Mouse (Mus musculus) midbrain, embryonic 10.5 days (tissue): ENCODE results near the gene Cdh23. TPM values are rescaled to one million over a fixed set of nuclear protein-coding genes. Genes with fewer than 3 reads are reported as not detected.

Experiments
- DNase-seq: peaks from one replicate; pipeline ENCODE4 v3.0.0-alpha.2; 2017; ENCODE audit warnings: low spot score
- H3K27ac ChIP-seq: fragments of 300-500 bp; sonication (generic); replicated peaks from 2 replicates; pipeline ENCODE4 v1.5.1; 2016; ENCODE audit warnings: mild to moderate bottlenecking
- H3K27me3 ChIP-seq: fragments of 300-500 bp; sonication (generic); 2 replicates; pipeline ENCODE4 v1.6.1; 2016; ENCODE audit warnings: low read depth, mild to moderate bottlenecking; ENCODE audit not compliant: poor library complexity, severe bottlenecking
- H3K36me3 ChIP-seq: fragments of 300-500 bp; sonication (generic); 2 replicates; pipeline ENCODE4 v1.6.1; 2016; ENCODE audit warnings: mild to moderate bottlenecking, moderate library complexity
- H3K4me1 ChIP-seq: fragments of 300-500 bp; sonication (generic); 2 replicates; pipeline ENCODE4 v1.6.1; 2016
- H3K4me3 ChIP-seq: fragments of 300-500 bp; sonication (generic); 2 replicates; pipeline ENCODE4 v1.5.1; 2016; ENCODE audit warnings: mild to moderate bottlenecking, moderate library complexity
- H3K9me3 ChIP-seq: fragments of 300-500 bp; sonication (generic); replicated peaks from 2 replicates; pipeline ENCODE4 v1.6.1; 2016; ENCODE audit warnings: mild to moderate bottlenecking
- WGBS: fragments of 180-500 bp; shearing (Covaris S2); methylation state at CpG from one replicate; pipeline ENCODE4 v1.1.7; 2016; 5-methylcytosine and 5-hydroxymethylcytosine counted together
- polyA plus RNA-seq: library from polyadenylated mRNA; unstranded; fragments of >200 nt; fragmentation: Nextera tagmentation; extraction: Ambion mirVana; gene quantifications from 2 replicates; pipeline ENCODE4 v1.2.1, GENCODE M21; 2016

Cdh23 gene
- polyA plus RNA-seq, 1 experiment from 2014 or later, result 0.53 TPM

DNA sequence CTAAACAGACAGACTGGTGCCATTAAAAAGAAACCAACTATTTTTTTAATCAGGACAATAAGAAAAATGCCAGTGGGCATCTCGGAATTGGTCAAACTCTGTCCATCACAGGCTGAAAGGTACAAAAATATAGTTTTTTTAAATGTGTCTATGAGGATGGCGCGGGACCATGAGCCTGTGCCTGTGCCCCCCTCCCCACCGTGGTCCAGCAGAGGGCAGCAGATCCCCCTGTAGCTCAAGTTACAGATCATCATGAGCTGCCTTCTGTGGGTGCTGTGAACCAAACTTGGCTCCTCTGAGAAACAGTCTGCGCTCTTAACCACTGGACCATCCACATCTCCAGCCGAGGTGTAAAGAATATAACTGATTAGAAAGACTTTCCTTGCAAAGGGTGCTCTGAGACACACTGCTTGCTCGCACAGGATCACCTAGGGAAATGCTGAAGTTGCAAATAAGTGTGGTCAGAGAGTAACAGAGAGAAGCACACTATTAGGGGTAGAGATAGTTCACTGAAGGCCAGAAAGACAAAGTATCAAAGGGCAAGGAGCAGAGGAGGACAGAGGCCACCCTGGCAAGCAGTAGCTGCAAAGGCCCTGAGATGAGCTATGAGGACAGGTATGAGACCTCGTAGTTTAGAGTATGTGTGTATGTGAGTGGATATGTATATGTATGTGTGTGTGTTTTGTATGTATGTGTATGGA lies 74.7 kb downstream of the Cdh23 start:
- 84% methylated on average over 8 of the region's 8 CpGs for WGBS
- Histone ChIP-seq H3K9me3 (no peaks in the 10 kb centered on the region), H3K4me3 (no peak overlapping the region), H3K36me3 (no peaks in the 10 kb centered on the region), H3K27ac (no peak overlapping the region), H3K27me3 (no peaks in the 10 kb centered on the region), H3K4me1 (peaks cover 17% of the 10 kb centered on the region)
- DNase-seq, result no peak

DNA sequence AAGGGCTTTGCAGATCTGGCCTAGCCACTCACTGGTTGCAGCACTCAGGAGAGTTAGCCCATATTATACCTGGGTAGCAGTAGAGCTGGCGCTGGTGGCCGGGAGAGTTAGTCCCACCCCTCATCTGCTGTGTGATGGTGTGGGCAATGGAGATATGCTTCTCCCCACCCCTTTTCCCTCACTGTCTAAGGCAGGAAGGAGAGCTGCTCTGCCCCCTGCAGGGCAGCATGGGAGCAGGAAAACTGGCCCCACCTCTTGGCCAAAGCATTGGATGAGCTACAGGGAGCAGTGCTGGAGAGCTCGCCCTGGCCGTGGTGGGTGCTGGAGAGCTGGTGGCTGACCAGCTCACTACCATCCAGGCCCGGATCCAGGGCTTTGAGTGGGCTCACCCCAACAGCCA lies 80.4 kb downstream of the Cdh23 start:
- WGBS, result 78% methylated on average over 5 of the region's 5 CpGs
- no peaks in the 10 kb centered on the region for H3K4me1 ChIP-seq
- H3K27me3 ChIP-seq, result no peaks in the 10 kb centered on the region
- no peaks in the 10 kb centered on the region for H3K36me3 ChIP-seq
- no peaks in the 10 kb centered on the region for H3K9me3 ChIP-seq
- H3K4me3 ChIP-seq, result no peak overlapping the region
- H3K27ac ChIP-seq, result no peak overlapping the region
- DNase-seq, result no peak

DNA sequence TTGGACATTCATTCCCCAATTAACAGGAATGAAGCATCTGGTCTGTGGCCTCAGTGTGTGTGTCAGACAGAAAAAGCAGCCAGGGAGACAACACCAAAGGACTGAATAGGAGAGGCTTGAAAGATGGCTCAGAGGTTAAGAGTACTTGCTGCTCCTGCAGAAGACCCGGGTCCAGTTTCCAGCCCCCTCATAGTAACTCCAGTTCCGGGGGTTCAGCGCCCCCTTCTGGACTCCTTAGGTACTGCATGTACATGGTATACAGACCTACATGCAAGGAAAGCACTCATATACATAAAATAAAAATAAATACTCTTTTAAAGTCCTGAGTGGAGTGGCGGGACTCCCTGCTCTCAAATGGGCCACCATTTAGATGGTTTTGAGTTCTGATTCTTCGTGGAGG lies 83.4 kb downstream of the Cdh23 start:
- no peak overlapping the region for H3K4me3 ChIP-seq
- no peaks in the 10 kb centered on the region for H3K36me3 ChIP-seq
- H3K27ac ChIP-seq, result no peak overlapping the region
- DNase-seq, result peak; percentile 19
- H3K9me3 ChIP-seq, result no peaks in the 10 kb centered on the region
- H3K27me3 ChIP-seq, result no peaks in the 10 kb centered on the region
- no peaks in the 10 kb centered on the region for H3K4me1 ChIP-seq
- 27% methylated on average over 5 of the region's 5 CpGs for WGBS

DNA sequence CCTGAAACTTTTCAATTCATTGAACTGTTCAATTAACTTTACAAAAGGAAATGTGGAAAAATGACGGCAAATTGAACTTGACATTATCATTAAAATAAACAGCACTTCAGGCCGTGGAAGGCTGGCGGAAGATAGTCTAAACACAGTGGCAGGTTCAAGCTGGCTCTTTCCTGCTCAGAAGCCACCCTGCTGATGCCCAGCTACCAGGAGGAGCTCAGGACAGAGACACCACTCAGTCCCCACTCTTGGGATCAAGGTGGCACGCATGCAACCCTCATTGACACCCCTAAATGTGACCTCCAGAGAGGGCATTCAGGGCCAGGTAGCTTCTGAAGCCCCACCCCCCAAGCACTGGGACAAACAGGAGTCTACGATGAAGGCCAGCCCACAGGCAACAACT lies 89.1 kb downstream of the Cdh23 start:
- Histone ChIP-seq H3K4me3 (no peak overlapping the region), H3K9me3 (no peaks in the 10 kb centered on the region), H3K4me1 (no peaks in the 10 kb centered on the region), H3K27ac (no peak overlapping the region), H3K36me3 (no peaks in the 10 kb centered on the region), H3K27me3 (no peaks in the 10 kb centered on the region)
- no peak for DNase-seq
- 88% methylated on average over 5 of the region's 5 CpGs for WGBS

DNA sequence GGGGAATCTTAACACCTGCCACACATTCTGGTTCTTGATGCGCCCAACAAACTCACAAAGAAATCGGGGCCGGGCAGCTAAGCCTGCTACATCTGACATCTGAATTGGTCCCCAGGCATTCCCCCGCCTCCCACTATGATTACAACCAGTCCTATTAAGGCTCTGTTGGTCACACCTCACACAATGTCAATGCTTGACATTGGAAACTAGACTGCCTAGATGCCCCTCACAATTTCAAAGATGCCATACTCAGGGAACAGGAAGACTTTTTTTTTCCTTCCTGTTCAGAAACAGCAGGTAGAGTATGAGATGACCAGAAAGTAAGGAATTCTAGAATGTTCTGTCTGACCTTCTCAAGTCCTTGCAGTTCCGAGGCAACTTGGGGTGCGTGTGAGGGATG lies 89.6 kb downstream of the Cdh23 start:
- Histone ChIP-seq H3K27me3 (no peaks in the 10 kb centered on the region), H3K4me3 (no peak overlapping the region), H3K36me3 (no peaks in the 10 kb centered on the region), H3K4me1 (no peaks in the 10 kb centered on the region), H3K9me3 (no peaks in the 10 kb centered on the region), H3K27ac (no peak overlapping the region)
- 91% methylated on average over 6 of the region's 6 CpGs for WGBS
- no peak for DNase-seq

DNA sequence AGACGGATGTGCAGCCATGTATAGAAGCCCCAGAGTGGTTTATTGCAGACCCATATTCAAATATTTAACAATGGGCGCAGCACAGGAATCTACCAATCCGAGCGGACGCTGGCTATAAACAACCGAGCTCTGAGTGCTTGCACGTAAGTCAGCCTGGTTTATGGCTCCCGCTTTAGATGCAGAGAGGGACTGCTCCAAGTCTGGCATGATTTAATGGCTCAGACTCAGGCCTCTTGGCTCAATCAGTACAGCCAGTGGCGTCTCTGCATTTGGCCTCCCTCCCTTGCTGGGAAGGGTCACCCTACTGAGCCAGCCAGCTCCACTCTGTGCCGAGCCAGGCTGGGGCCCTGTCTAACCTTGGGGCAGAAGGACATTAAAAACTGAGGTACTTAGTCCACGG lies 94.1 kb downstream of the Cdh23 start:
- H3K9me3 ChIP-seq, result no peaks in the 10 kb centered on the region
- DNase-seq, result no peak
- WGBS, result 88% methylated on average over 11 of the region's 11 CpGs
- H3K4me1 ChIP-seq, result no peaks in the 10 kb centered on the region
- H3K27me3 ChIP-seq, result no peaks in the 10 kb centered on the region
- H3K36me3 ChIP-seq, result no peaks in the 10 kb centered on the region
- no peak overlapping the region for H3K27ac ChIP-seq
- H3K4me3 ChIP-seq, result no peak overlapping the region

DNA sequence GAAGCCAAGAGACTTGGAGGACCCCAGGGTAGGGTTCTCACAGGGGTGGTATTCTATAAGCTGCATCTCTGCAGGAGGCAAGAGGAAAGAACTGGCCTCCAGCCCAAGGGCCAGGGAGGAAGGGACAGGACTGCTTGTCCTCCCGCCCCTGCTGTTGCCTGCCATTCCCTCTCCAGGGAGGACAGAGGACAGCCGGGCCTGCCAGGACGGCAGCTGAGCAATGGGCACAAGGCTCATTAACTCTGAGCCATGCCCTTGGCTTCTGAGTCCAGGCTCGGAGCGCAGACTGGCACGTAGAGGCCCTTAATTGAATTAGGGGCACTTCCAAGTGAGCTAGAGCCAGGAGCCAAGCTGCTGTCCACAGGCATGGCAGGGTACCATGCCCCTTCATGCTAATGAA lies 101.1 kb downstream of the Cdh23 start:
- H3K9me3 ChIP-seq, result no peaks in the 10 kb centered on the region
- H3K27me3 ChIP-seq, result peaks cover 48% of the 10 kb centered on the region; the same call in 1 of the 2 replicates

DNA sequence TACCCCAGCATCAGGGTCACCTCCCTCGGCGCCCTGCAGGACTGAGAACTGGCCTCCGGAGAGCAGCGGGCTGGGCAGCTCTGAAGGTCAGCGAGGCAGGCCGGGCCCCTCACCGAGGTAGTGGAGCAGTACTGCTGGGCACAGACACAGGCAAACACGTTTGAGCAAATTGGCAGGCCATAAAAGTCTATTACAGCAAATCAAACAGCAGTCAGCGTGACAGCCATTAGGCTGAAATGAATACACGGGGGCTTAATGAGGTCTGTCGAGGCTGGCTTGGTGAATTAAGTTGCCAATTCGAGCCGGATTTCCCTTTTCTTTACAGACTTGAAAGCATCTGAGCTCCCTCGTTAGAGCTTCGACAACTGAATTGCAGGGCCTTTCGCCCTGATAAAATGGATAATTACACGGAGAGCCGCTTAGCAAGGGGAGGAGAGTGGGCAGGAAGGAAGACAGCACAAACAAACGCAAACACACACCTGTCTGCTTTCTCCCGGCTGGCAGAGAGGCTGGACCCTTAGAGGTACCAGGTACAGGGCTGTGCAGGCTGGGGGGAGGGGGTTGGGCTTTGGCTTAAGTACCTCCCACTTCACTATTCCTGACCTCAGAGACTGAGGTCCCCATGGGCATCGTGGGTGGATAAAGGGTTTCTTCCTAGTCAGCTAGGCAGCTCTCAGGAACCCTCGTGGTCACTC lies 103.3 kb downstream of the Cdh23 start:
- H3K27me3 ChIP-seq, result peaks cover 66% of the 10 kb centered on the region
- no peak overlapping the region for H3K4me3 ChIP-seq
- H3K36me3 ChIP-seq, result no peaks in the 10 kb centered on the region
- 33% methylated on average over 22 of the region's 22 CpGs for WGBS
- H3K27ac ChIP-seq, result no peak overlapping the region
- no peaks in the 10 kb centered on the region for H3K9me3 ChIP-seq
- peaks cover 14% of the 10 kb centered on the region for H3K4me1 ChIP-seq
- DNase-seq, result no peak

More for the DNA sequence above, 101.1 kb downstream of the Cdh23 start:
- WGBS, result 82% methylated on average over 6 of the region's 6 CpGs
- no peaks in the 10 kb centered on the region for H3K36me3 ChIP-seq
- no peak overlapping the region for H3K4me3 ChIP-seq
- DNase-seq, result no peak
- no peak overlapping the region for H3K27ac ChIP-seq
- peaks cover 14% of the 10 kb centered on the region for H3K4me1 ChIP-seq

DNA sequence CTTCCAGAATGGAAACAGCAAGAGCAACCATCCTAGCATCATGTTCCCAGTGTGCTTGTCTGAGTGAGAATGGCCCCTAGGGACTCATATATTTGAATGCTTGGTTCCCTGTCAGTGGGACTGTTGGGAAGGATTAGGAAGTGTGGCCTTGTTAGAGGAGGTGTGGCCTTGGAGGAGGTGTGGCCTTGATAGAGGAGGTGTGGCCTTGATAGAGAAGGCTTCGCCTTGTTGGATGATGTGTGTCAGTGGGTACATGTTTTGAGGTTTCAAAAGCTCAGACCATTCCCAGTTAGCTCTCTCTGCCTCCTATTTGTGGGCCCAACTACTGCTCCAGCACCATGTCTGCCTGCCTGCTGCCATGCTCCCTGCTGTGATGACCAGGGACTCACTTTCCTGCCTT lies 105.0 kb downstream of the Cdh23 start:
- 77% methylated on average over 1 of the region's 1 CpGs for WGBS
- no peak for DNase-seq
- no peak overlapping the region for H3K4me3 ChIP-seq
- no peaks in the 10 kb centered on the region for H3K36me3 ChIP-seq
- H3K9me3 ChIP-seq, result no peaks in the 10 kb centered on the region
- peaks cover 71% of the 10 kb centered on the region for H3K27me3 ChIP-seq
- peaks cover 14% of the 10 kb centered on the region for H3K4me1 ChIP-seq
- no peak overlapping the region for H3K27ac ChIP-seq

DNA sequence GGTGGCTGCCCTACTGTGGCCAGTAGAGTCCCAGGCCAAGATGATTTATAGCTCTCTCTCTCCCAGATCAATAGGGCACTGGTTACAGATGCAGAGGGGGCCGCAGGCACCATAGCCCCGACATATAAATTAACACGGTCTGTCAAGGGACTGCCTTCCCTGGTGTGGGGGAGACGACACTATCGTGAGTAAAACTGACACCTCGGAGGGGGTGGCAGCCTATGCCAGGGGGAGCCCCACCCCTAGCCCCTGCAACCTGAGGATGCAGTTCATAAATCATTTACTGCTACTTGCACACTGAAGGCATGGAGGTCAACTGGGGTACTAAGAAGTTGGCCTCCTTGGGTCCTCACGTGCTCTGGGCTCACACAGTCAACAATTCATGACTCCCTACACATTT lies 106.0 kb downstream of the Cdh23 start:
- Histone ChIP-seq H3K4me3 (no peak overlapping the region), H3K9me3 (no peaks in the 10 kb centered on the region), H3K4me1 (peaks cover 22% of the 10 kb centered on the region), H3K27me3 (peaks cover 68% of the 10 kb centered on the region), H3K27ac (no peak overlapping the region), H3K36me3 (no peaks in the 10 kb centered on the region)
- WGBS, result 87% methylated on average over 7 of the region's 7 CpGs
- DNase-seq, result no peak

DNA sequence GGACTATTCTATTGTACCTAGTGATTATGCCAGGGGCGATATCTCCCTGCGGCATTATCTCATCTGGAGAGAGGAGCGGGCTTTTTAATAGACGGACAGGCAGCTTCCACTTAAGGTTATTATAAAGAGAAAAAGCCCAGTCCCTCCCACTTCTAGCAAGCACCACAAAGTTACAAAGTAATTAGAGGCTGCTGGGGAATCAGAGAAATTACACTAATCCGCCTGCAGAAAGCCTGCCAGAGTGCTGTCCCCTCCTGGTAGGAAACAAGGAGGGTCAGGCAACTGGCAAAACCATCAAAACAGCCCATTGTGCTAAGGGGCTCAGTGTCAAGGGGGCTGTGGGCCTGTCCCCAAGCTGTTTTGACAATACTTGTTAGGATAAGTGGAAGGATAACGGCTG lies 110.6 kb downstream of the Cdh23 start:
- no peaks in the 10 kb centered on the region for H3K9me3 ChIP-seq
- H3K27ac ChIP-seq, result no peak overlapping the region
- DNase-seq, result no peak
- no peaks in the 10 kb centered on the region for H3K36me3 ChIP-seq
- 36% methylated on average over 6 of the region's 6 CpGs for WGBS
- peaks cover 22% of the 10 kb centered on the region for H3K4me1 ChIP-seq
- H3K4me3 ChIP-seq, result no peak overlapping the region
- H3K27me3 ChIP-seq, result peaks cover 76% of the 10 kb centered on the region

DNA sequence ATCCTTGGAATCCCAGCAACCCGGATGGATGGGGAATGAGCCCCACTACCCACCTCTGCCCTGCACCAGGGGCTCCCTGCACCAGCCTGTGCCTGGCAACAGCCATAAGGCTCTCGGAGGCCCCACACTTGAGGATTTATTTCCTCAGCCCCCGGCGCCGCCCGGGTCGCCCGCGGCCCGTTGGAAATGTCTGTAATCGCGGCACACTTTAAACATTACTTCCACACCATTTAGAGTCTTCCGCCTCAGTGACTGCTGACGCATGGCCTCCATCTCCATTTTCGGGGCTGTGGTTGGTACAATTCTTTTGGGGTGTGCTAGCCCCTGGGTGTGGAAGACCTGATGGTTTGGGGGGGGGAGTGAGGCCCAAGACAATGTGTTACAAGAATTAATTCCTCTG lies 113.3 kb downstream of the Cdh23 start:
- peaks cover 39% of the 10 kb centered on the region for H3K4me1 ChIP-seq
- H3K27ac ChIP-seq, result no peak overlapping the region
- peaks cover 63% of the 10 kb centered on the region for H3K27me3 ChIP-seq
- no peaks in the 10 kb centered on the region for H3K36me3 ChIP-seq
- no peak for DNase-seq
- WGBS, result 71% methylated on average over 15 of the region's 15 CpGs
- H3K4me3 ChIP-seq, result no peak overlapping the region
- 0 out of 2 replicates have a peak, but pooled peaks cover 6% of the 10 kb centered on the region for H3K9me3 ChIP-seq

DNA sequence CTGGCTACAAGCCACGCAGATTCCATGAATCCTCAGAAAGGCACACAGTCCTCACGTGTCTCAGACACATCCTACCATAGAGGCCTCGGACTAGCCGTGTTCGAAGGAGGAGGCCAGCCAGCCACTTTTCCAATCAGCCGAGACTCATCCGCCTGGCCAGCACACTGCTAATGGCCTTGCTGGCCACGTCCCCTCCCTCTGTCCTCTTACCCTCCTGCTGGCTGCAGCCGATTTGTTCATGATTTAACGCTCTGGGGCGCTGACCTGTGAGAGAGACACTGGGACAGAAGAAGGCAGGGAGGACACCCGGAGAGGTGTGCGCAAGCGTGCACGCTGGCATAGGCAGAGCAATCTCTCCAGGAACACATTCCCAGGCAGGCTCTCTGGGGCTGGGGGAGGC lies 115.6 kb downstream of the Cdh23 start:
- WGBS, result 73% methylated on average over 15 of the region's 15 CpGs
- H3K4me3 ChIP-seq, result no peak overlapping the region
- H3K27ac ChIP-seq, result no peak overlapping the region
- peaks cover 52% of the 10 kb centered on the region for H3K27me3 ChIP-seq
- no peak for DNase-seq
- no peaks in the 10 kb centered on the region for H3K36me3 ChIP-seq
- 0 out of 2 replicates have a peak, but pooled peaks cover 6% of the 10 kb centered on the region for H3K9me3 ChIP-seq
- peaks cover 37% of the 10 kb centered on the region for H3K4me1 ChIP-seq
